Mouse (Mus musculus) heart, adult 2 months (tissue): ENCODE measurements around the gene Tex2.

Experiments used
- CTCF ChIP-seq: fragments of 200-600 bp; IDR thresholded peaks from 2 replicates; pipeline ENCODE4 v1.8.1; 2022; ENCODE audit warnings: antibody characterized with exemption, mild to moderate bottlenecking, moderate library complexity
- POLR2A ChIP-seq: fragments of 200-500 bp; IDR thresholded peaks from 2 replicates; pipeline ENCODE4 v1.6.1; 2011; ENCODE audit warnings: mild to moderate bottlenecking, low read depth, low read length, control low read depth; ENCODE audit not compliant: insufficient read depth

DNA sequence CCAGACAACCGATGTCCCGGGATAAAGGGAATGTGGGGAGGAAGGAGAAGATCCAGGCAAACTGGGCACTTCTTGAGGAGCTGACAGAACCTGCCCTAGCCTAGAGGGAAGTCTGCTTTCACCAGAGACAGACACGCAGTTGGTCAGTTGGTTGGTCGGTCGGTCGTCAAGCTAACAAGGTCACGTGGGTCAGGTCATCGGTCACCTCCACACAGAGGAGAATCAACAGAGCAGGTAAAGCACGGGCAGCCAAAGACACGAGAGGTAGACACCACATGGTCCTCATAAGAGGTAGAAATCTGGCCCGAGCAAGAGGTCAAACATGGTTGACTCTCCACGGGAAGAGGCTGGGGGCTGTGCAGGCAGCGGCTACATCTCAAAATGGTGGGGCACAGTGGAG, 70.2 kb downstream of the Tex2 start:
- no peak for TF ChIP-seq POLR2A
- no peak for TF ChIP-seq CTCF
